Mouse (Mus musculus) right cerebral cortex, postnatal 25 days (tissue): ENCODE measurements at regions not wholly inside any gene's neighbourhood (a gene's known extent, or its start where the extent isn't known, plus 50 kb on each side); places are given as distances from the start of the nearest gene placed in this dataset.

Source experiments
- DNase-seq: peaks from one replicate; pipeline ENCODE4 v3.0.0; 2022

DNA sequence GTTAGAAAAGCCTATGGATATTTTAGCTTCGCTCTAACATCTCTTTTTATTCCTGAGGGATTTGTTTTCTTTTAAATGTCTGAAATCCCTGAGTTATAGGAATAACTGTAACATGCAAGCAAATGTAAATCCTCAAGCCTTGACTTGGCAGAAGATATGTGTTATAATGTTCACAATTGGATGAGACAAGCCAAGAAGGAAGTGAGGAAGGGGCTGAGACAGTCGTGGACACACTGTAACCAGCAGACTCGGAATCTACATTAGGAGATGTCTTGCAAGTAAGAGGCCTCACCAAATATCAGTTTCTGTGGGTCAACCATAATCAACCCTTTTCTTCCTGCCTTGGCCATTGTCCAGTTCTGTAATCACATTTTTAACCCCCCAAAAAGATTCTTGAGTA is 366.6 kb upstream of the Kif18a start:
- DNase-seq, result no peak

DNA sequence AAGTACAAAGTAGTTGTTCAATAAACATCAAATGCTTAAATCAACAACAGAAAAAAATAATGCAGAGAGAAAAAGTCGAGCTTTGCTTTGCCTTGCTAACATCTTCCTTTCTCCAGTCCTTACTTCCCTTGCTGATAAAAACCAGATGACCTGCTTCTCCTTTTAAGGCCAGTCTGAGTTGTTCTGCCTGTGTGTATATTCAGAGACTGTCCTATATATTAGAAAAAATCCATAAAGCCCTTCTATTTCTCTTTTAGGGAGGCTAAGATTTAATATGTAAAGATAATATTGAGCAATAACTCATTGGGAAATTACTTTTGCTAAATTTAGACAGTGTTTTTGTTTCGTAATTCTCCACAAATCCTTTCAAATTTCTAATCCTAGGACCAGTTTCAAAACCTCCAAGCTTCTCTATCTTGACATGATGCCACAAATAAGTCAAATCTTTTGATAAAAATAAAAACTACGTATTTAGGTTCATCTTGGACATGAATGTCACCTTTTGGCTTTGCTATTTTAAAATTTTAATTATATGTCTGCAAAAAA is 361.0 kb upstream of the Kif18a start:
- DNase-seq, result no peak

GRCm38 (mm10) chr2:108920111-108920510 is 360.4 kb upstream of the Kif18a start:
- no peak for DNase-seq

DNA sequence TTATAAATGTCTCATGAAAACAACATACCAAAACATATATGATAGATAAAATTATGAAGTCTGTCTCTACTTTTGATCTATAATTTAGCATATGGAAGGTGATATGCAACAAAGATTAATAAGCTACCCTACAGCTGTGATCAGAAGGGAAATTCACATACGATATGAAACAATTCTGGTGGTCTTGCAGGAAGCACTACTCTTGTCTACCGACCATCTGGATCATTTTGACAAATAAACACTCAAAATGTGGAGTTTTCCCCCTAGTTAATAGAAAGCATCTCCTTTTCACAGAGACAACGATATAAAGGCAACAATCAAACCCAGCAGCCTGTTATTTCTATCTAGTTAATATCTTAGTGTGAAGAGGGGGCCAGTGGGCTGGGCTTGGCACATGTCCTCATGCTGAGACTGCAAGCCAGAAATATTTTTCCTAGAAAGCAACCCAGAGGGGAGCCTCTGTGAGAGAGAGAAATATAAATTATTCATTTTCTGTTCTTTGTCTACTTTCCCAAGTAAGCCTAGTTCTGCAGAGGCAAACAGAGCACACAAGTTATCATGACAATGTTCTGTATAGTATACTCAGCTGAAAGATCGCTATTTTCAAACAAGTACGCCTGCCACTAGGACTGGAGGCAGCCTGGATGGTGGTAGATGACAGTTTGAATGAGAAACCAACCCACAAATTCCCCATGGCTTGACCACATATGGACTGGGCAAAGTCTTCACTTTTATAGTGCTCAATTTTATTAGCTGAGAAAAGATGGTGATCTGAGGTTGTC is 344.4 kb upstream of the Kif18a start:
- no peak for DNase-seq

GRCm38 (mm10) chr2:108980921-108981320 is 299.6 kb upstream of the Kif18a start:
- DNase-seq, result no peak

- DNase-seq, result no peak
Observed at GRCm38 (mm10) chr2:109016223-109016622, 264.3 kb upstream of the Kif18a start.

GRCm38 (mm10) chr2:109017018-109017707 is 263.4 kb upstream of the Kif18a start:
- no peak for DNase-seq

DNA sequence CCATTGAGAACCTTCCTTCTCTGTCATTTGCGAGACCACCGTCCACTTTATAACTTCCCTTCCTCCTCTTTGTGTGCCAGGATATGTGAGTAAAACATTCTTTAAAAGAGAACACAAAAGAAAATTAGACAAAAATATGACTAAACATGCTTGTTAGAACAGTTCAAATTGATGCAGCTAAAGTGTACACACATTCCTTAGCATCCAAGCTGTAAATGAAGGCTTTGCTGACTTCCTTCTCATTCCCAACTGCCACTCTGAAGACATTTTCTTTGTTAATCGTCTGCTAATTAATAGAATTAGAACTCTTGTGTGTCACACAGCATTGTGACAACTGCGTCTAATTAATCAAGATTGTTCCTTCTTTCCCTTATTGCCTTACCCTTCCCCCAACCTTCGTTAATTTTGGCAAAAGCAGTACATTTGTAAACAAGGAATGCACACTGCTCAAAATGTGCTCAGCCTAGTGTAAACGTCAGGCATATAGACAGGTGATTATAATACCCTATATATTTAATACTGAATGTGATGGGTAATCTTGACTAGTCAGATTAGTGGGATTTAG is 242.3 kb upstream of the Kif18a start:
- DNase-seq, result no peak
